Mouse (Mus musculus) brain, embryonic 18.5 days (tissue): ENCODE data around the gene Ppbp.

Experiments
- DNase-seq: peaks from one replicate; pipeline ENCODE4 v3.0.0-alpha.2; 2012; ENCODE audit warnings: low read depth, low spot score

The Ppbp gene

DNA sequence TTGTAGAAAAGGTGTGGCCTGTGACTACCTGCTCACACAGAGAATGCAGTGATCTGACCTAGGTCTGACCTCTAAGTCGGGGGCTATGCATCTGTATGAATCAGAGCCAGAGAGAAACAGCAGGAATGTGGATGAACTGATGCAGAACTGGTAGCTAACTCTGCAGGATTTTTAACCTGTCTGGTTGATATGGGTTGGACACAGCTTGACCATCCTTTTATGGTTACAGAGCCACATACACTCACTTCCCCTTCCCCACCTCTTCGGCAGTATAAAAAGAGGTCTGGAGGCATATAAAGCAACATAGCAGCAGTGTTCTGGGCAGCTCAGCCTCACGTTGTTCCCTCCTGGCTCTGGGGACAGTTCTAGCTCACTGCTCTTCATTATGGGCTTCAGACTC lies at the start of gene Ppbp:
Gene Ppbp, plus strand, starts transcription at position 301 of the 400 bp plus-strand sequence.
- no peak for DNase-seq

DNA sequence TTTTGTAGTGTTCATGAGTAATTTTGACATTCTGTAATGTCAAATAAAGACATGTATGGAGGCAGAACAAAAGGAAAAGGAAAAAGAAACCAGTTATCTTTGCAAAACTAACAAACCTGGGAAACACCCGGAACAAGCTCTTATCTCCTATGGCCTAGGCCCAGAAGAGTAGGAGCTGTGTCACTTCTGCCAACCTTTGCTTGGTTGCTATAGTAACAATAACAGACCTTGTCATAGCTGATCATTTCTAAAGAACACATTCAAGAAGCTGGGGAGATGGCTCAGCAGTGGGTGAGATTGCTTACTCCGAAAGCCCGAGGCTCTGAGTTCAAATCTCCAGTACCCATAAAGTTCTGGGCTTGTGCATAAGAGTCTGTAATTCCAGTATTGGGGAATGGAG lies 45.7 kb upstream of the Ppbp start:
- no peak for DNase-seq

DNA sequence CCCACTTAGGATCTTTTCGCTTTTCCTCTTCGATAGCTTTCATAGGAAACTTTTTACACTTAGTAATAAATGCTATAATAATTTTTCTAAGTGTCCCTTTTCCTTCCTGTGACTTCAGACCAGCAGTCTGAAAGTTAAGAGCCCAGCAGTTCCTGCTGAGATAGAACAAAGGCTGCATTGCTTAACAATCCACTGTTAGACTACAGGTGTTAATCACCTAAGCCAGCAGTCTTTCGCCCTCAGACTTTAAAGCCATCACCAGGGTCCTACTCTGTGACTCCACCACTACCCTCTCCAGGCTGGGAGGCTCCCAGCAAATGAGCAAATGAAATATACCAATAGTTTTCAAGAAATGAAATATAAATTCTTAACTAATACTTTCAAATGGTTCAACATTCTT lies 40.1 kb upstream of the Ppbp start:
- DNase-seq = no peak

DNA sequence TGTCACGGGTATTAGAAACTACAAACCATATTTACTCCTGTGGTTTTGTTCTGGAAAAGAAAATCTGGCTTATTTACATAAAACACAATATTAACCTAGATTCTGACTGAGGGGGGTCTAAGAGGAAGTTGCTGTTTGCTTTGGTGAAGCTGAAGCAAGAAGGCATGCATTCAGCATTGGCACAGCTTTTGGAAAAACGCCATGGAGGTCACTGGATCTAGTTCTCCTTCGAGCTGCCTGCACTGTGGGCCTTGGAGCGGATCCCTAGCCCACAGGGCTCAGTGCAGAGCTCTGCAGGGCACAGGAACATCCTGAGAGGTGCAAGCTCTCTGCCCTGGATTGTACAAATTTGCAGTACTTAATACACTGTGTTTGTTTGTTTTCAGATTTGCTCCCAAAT lies 36.8 kb upstream of the Ppbp start:
- no peak for DNase-seq

DNA sequence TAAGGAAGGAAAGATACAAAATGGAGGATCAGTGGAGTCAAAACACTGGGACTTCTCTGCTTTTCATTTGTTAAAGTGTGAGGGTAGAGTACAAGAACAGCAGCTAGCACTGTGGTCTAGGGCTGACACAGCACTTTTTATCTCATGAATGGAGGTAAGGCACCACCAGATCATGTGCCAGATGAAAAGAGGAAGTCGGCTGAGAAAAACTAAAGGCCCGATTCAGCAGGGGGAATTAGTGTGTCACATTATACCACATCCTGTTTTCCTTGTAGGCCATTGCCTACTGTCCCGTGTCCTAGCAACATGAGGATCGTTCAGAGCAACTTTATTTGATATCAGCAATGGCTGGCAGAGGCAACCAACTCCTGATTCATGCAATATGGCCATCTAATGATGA lies 26.3 kb upstream of the Ppbp start:
- no peak for DNase-seq

DNA sequence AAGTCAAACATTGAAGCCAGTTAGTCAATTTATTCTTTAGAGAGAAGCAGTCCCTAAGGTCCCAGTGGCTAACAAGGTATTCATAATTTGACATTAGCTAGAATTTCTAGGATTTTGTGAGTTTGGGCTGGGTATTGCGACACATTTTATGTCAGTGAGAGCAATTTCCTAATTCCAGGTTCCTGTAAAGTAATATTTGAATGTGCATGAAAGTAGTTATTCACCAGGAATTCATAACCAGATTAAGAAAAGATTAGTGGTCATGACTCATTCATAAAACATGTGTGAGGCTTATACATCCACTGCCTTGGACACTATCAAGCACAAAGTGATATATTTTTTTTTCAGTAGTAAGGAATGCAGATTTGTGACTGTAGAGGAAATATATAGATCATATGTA lies 14.4 kb upstream of the Ppbp start:
- DNase-seq = no peak

DNA sequence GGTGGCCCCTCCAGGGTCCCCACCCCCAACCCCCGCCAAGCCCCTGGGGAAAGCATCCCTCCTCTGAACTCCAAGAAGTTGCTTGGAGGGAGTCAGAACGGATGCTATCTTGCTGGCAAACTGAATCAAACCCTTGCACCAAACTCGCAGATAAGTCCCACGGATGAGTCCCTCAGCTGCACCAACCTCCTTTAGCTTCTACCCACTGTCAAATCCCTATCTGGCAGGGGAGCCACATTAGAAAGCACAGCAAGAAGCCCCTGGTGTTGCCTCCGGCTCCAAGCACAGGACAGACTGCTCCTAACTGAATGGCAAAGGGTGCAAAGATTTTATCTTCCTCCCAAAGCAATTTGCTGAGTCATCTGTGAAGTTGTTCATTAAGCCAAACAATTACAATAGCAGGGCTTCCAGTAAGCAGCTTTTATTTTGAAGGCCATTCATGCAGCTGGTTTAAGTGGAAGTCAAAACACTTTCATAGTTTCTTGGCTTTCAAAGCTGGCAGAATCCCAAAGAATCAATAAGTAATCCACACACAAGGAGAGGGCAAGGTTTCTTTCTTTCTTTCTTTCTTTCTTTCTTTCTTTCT lies 10.2 kb upstream of the Ppbp start:
- DNase-seq = no peak

DNA sequence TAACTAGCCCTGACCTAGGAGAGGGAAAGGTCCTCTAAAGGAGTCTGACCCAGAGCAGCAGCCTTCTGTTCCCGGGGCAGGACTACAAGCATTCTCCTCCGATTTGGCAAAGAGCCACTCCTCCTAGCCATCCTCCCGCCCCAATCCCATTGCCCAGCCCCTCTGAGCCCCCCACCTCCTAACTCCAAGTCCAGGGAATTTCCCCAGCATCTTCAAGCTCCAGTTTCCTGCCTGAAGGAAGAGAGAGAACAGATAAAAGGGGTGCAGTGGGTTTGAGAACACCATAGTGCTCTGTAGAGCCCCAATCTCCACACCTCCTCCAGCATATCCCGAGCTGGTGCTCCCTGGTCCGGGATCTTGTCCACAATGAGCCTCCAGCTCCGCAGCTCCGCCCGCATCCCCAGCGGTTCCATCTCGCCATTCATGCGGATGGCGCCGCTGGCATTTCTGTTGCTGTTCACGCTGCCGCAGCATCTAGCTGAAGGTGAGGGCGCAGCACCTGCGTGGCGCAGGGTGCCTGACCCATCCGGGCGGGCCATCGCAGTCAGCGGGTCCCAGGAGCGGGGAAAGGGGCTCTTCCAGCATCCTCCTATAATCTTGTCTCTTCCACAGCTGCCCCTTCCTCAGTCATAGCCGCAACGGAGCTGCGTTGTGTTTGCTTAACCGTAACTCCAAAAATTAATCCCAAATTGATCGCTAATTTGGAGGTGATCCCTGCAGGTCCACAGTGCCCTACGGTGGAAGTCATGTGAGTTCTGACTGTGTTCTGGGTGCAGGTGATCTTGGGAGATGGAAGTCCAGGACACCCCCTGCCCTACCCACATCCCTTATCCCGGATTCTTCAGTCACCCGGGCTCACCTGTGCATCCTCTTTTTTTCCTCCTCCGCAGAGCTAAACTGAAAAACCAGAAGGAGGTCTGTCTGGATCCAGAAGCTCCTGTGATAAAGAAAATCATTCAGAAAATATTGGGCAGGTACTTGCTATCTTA lies 8.9 kb upstream of the Ppbp start, which contains the start of gene Cxcl5:
Gene Cxcl5, plus strand, starts transcription at position 284 of the 989 bp plus-strand sequence.
- no peak for DNase-seq

DNA sequence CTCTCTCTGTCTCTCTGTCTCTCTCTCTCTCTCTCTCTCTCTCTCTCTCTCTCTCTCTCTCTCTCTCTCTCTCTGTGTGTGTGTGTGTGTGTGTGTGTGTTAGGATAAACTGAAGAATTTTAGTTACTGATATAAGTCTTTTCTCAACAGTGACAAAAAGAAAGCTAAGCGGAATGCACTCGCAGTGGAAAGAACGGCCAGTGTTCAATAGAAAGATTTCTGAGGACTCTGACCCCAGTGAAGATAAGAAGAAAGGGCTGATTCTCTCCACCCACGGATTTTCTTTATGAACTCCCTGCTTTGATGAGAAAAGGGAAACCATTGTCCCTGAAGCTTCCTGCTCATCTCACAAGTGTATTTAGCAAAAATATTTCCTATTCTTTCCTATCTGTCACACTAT lies 8.0 kb upstream of the Ppbp start:
- no peak for DNase-seq

DNA sequence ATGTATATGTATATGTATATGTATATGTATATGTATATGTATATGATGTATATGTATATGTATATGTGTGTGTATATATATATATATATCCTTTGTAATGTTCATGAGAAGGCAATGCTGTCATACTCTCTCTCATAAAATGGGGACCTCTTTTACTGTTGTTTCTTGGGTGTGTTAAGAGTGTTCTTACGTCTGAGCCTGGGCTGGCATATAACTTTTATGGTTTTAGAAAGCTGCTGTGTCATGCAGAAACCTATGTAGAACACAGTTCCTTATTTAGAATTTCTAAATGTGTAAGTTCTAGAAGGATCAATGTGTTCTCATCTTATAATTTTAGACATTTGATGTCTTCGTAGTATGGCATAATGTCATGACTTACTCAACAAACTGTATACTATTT lies 7.5 kb upstream of the Ppbp start:
- DNase-seq = no peak

DNA sequence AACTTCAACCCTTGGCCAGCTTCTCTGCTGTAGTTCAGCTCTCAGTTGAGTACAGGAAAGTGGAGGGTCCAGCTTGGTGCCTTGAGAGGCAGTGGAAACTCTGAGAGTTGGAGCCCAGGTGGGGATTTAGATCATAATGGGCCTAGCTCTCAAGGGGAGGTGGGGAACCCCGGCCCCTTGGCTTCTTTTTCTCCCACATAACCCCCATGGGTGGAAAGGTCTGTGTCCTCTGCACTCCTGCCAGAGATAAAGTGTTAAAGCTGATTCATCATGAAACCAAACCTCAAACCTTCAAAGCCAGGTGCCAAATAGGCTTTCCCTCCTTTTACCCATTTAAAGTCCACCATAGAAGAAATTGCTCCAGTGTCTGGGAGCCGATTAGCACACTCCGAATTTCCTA lies 6.5 kb upstream of the Ppbp start:
- DNase-seq = no peak

DNA sequence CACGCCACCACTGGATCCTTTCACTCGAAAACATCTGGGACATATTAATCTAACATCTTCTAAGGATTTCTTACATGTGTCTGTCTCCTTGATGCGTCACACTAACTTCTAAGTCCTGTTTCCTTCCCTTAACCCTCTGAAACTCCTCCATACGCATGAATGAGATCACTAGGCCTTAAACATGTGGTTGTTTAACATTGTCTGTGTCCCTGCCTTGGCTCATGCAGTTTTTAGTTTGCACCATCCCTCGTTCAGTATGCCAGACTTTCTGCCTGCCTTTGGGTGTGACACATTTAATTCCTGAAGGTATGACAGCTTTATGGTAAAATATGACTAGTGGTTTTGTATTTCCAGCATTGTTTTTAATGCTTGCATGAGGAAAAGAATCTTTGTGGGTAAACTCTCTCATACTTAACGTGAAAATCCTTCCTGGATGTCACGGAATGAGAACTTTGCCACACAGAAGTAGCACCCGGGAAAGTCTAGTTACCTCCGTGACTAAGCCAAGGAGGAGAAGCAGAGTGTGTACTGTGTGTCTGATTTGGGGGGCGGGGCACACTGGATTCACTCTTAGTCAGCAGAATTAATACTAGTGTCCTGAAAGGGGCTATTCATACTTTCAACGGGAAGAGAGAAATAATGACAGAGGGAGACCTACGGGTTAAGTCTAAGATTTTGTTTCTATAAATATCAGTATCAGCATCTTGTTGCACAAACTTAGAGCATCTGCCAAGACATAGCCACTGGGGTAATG lies 4.2 kb upstream of the Ppbp start:
- DNase-seq = no peak

DNA sequence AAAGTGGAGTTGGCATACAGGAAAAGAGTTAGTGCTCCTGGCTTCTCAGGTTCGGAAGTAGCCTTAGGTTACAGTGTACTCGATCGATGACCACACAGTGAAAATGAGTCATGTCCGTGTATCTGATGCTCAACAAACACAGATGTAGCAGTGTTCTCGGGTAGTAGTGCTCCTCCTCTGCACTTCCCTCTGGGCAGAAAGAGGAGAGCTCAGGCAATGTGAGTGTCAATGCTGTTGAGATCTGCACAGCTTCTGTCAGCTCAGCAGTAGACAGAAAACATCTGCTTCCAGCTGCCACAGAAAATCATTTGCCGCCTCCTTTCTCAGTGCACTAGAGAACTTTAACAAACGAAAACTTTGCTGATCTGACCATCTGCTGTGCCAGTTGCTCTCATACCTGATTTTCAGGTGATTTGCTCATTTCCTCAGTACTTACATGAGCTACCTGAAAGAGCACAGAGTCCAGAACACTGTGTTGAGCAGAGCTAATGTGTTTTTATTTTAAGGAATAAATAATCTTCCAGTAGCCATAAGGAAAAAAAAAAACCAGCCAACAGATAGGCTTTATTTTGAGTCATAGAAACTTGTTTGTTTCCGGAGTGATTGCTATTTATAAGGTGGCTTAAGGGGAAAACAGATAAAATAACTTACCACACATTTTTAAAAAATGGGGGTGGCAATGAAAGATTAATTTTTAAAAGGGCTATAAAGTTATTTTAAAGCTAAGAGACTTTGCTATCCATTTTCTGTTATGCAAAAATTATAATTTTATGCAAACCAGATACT lies 2.3 kb upstream of the Ppbp start:
- no peak for DNase-seq

DNA sequence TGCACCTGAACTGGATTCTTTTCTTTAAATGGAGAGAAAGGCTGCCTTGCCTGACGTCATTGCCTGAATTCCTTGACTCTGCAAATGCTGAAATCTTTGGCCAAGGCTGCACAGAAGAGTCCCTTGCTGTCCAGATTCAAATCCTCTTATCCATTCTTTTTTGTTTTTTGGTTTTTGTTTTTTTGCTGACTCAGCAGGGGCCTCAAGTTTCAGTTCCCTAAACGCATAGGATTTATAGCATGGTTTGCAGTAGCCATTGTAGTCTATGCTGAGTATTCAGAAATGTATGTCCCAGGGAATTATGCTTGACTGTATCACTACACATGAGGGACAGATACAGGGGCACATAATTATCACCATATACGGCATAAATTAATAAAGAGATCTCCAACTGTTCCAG lies 3.1 kb downstream of the Ppbp start:
- no peak for DNase-seq

DNA sequence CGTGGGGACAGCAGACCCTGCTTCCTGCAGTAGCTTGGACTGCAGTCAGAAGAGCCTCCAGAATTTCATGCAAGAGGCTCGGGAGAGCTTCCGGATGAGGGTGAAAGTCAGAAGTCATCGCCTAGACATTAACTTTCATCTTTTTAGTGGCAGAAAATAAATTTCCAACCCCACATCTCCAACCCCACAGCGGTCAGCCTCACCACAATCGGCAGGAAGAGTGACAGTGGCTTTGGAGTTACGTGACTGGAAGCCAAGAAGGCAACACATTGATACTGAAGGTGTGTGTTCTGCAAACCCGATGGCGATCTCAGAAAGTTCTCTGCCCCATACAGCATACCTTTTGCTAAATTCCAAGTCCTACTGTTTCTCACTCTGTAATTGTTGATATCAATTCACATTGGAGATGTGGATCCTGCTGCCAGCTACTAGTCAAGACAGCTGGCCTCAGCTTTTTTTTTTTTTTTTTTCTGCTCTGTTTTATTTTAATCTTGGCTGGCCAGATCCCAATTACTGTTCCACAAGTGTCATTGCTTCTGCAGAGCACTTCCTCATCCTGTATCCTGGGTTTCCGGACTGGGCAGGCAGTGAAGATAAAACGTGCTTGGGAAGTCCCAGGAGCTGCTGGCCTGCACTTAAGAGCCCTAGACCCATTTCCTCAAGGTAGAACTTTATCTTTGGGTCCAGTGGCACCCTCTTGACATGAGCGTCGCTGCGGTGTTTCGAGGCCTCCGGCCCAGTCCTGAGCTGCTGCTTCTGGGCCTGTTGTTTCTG lies 3.7 kb downstream of the Ppbp start, which contains the start of gene Pf4:
Gene Pf4, plus strand, starts transcription at position 556 of the 774 bp plus-strand sequence.
- no peak for DNase-seq

DNA sequence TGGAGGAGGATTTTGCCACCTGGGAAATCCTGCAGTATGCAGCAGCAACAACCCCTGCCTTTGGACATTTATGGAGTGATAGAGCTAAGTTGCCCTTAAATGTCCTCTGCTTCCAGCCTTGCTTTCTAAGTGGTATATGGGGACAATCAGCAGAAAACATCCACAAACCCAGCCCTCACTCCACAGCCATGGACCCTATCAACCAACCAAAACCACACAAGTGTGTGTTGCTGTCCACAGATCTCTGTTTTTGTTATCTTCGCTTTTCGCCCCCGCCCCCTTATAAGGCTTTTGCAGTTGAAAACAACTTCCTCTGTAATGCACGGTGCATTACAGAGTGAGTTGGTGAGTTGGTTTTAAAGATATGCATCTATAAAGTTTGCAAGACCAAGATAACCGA lies 7.2 kb downstream of the Ppbp start:
- DNase-seq = no peak

DNA sequence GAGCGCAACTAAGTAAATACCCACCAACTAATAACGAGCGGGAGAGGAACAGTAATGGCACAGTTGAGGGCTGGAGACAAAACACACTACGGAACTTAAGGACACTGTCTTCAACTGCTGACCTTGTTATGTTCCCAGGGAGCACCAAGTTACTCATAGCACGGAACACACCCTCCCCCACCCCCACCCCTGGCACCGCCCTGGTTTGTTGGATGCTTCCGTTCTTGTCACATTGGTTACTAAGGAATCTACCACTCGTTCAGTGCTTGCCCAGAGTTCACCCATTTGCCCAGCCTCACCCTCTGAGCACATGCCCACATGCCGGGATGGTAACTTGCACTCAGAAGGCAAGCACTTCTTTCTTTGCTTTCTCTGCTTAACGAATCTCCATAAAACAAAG lies 9.3 kb downstream of the Ppbp start:
- no peak for DNase-seq

DNA sequence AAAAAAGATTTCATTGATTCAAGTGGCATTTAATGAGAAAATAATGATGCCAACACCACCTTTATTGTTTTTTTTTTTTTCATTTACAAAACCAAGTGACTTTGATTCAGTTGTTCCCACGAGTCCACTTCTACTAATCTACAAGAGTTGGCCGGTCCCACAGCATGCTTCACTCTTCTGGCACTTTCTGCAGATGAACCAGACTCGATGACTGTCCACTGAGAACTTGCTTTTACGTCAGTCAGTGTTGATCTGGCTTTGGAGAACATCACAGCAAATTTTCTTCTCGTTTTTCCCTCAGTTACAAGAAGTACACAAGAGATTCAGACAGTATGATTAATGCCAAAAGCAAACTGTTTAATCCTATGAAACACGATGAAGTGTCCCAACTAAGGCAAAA lies 10.5 kb downstream of the Ppbp start:
- DNase-seq = no peak

DNA sequence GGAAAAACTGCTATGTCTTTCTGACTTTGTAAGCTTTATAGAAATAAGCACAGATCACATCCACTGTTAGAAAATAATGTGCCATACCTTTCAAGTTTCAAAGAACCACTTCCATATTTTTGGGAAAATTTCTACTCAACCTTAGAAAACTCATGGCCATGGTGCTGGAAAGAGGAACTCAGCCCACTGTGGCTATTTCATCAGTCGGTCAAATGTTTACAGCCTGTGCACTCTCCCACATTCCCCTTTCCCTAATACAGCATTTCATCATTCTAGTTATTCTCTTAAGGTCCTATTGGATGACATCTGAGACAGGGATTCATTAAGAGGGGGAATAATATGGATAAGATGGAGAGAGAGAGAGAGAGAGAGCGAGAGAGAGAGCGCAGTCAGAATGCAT lies 15.4 kb downstream of the Ppbp start:
- DNase-seq = no peak

DNA sequence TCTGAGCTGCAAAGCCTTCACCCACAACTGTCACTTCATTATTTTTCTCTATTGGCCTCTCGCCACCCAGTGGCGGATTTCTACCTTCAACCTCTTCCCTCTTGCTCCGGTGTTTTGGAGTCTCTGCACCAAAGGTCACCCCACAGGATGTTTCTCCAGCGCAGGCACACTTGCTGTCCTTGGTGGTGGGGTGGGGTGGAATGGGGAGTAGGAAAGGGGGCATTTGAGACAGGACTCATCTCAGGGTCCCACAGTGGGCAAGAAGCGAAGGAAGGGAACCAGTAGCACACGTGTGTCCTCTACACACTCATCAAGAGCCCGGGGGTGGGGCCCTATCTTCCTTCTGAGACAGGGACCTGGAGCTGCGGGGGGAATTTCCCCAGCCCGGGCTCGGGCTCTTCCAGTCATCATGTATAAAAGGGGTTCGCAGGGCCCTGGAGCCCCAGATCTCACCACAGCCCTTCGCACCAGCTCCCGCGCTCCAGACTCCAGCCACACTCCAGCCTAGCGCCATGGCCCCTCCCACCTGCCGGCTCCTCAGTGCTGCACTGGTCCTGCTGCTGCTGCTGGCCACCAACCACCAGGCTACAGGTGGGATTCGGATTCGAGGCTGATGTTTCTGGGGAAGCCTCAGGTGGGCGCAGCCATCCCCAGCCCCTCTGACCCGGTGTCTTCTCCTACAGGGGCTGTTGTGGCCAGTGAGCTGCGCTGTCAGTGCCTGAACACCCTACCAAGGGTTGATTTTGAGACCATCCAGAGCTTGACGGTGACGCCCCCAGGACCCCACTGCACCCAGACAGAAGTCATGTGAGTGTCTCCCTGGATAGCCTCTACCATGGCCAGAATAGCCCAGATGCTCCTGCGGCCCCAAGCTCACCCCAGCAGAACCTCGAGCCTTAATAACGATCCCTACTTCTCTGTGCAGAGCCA lies 17.6 kb downstream of the Ppbp start, which contains the start of gene Cxcl3:
Gene Cxcl3, plus strand, starts transcription at position 445 of the 930 bp plus-strand sequence.
- DNase-seq = no peak
